Mouse (Mus musculus): ENCODE measurements at regions not wholly inside any gene's neighbourhood (a gene's known extent, or its start where the extent isn't known, plus 50 kb on each side); places are given as distances from the start of the nearest gene placed in this dataset.

DNA sequence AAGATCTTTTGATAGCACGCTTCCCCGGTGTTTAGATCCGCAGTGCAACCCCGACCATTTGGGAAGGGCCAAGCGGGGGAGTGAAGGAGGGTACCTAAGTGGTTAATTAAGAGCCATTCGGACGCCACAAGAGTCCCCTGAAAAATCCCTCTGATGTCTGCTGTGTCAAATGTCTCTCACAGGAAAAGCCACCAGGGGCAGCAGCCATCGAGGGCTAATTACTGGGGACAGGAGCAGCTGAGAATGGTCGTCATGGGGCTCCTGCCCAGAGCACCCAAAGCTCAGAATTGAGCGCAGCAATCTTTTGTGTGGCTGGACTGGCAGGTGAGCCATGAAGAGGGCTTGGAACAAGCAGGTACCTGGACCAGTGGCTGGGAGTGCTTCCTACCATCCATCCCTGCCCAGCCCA lies 325.6 kb upstream of the Irx1 start:
- TF ChIP-seq CHD2 (IDR thresholded peaks at IDR 0.05; ENCODE audit: low read depth, low read length): no peak
- TF ChIP-seq HCFC1 (IDR thresholded peaks at IDR 0.05; ENCODE audit: borderline replicate concordance, insufficient read depth, low read length): no peak
- TF ChIP-seq ZNF384 (IDR thresholded peaks at IDR 0.05; ENCODE audit: low read depth, low read length): no peak

Data from ES-E14 (cell line).